Mouse (Mus musculus) liver, embryonic 11.5 days (tissue): ENCODE results near the gene Stub1. TPM values are rescaled to one million over a fixed set of nuclear protein-coding genes. Genes with fewer than 3 reads are reported as not detected.

ENCODE experiments used
- ATAC-seq: fragments of 200-750 bp; cut with Nextera tagmentation; replicated peaks from 2 replicates; pipeline ENCODE4 v1.8.0; 2017; ENCODE audit warnings: moderate number of reproducible peaks, mild to moderate bottlenecking, moderate TSS enrichment, moderate library complexity; ENCODE audit not compliant: low FRiP score
- DNase-seq: peaks from one replicate; pipeline ENCODE4 v3.0.0-alpha.2; 2017; ENCODE audit warnings: low spot score
- H3K27ac ChIP-seq: fragments of 300-500 bp; sonication (generic); 2 replicates; pipeline ENCODE4 v1.5.1; 2014; ENCODE audit warnings: mild to moderate bottlenecking, low read depth, low read length, control low read depth
- H3K27me3 ChIP-seq: fragments of 300-500 bp; sonication (generic); replicated peaks from 2 replicates; pipeline ENCODE4 v1.6.1; 2014; ENCODE audit warnings: low read length, mixed read lengths; ENCODE audit not compliant: control insufficient read depth, insufficient read depth
- H3K36me3 ChIP-seq: fragments of 300-500 bp; sonication (generic); 2 replicates; pipeline ENCODE4 v1.6.1; 2014; ENCODE audit warnings: mild to moderate bottlenecking, low read length, moderate library complexity, mixed read lengths; ENCODE audit not compliant: control insufficient read depth, insufficient read depth
- H3K4me1 ChIP-seq: fragments of 300-500 bp; sonication (generic); replicated peaks from 2 replicates; pipeline ENCODE4 v1.6.1; 2014; ENCODE audit warnings: low read length, mixed read lengths; ENCODE audit not compliant: control insufficient read depth, insufficient read depth
- H3K4me2 ChIP-seq: fragments of 300-500 bp; sonication (generic); 2 replicates; pipeline ENCODE4 v1.6.1; 2014; ENCODE audit warnings: mild to moderate bottlenecking, control low read depth, moderate library complexity
- H3K4me3 ChIP-seq: fragments of 300-500 bp; sonication (generic); 2 replicates; pipeline ENCODE4 v1.5.1; 2014; ENCODE audit warnings: low read depth, low read length, control low read depth
- H3K9ac ChIP-seq: fragments of 300-500 bp; sonication (generic); 2 replicates; pipeline ENCODE4 v1.6.1; 2014; ENCODE audit warnings: low read depth, low read length, control low read depth
- H3K9me3 ChIP-seq: fragments of 300-500 bp; sonication (generic); 2 replicates; pipeline ENCODE4 v1.6.1; 2016; ENCODE audit warnings: low read length, inconsistent platforms, mixed read lengths; ENCODE audit not compliant: control insufficient read depth
- WGBS: fragments of 180-500 bp; shearing (Covaris S2); extraction: QIAGEN DNeasy Blood & Tissue Kit; methylation state at CpG from one replicate; pipeline ENCODE4 v1.1.7; 2014; 5-methylcytosine and 5-hydroxymethylcytosine counted together
- polyA plus RNA-seq: library from polyadenylated mRNA; unstranded; fragments of >200 nt; fragmentation: Nextera tagmentation; extraction: Ambion mirVana; gene quantifications from 2 replicates; pipeline ENCODE4 v1.2.1, GENCODE M21; 2014

The Stub1 gene
- polyA plus RNA-seq, 1 experiment from 2014 or later: 252 TPM

DNA sequence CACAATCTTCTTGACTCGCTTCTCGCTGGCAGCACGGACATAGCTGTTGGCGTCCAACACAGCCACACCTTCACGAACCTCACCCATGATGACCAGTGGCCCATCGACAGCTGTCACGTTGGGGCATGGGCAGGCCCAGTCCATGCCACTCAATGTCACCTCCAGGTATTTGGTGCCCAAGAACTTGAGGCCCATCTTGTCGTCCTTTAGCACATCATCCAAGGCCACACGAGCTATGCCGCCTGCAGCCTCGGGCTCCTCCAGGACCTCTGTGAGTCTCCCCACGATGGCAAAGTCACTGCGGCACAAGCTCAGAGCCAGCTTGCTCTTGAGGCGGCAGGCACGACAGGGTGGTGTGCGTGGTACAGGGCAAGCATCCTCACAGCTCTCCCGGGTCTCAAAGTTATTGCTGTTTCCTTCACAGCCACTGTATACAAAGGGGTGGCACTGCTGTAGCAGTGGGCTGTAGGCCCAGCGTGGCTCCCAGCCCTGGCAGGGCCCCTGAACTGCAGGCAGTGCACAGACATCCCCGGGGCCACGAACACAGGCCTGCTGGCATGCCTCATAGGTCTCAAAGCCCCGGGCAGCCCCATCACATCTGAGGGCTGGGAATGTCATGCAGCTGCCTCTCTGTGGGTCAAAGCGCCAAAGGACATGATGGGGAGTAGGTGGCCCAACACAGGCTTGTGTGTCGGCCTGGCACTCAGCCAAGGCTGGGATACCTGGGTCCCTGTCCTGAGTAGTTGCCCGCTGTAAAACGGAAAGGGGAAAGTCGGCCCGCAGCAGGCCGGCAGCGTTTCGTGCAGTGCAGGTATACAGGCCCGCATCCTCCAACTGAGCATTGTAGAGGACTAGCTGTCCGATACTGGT is 44.8 kb upstream of the Stub1 start:
- no peak for DNase-seq
- H3K36me3 ChIP-seq: peaks cover 3% of the 10 kb centered on the region; the same call in 1 of the 2 replicates
- H3K4me2 ChIP-seq: no peak overlapping the region
- H3K27ac ChIP-seq: no peak overlapping the region
- H3K9me3 ChIP-seq: no peaks in the 10 kb centered on the region
- no peak overlapping the region for H3K9ac ChIP-seq
- WGBS: 95% methylated on average over 32 of the region's 32 CpGs
- no peak overlapping the region for H3K4me3 ChIP-seq
- H3K4me1 ChIP-seq: peaks cover 50% of the 10 kb centered on the region
- ATAC-seq: no peak
- H3K27me3 ChIP-seq: no peaks in the 10 kb centered on the region

- DNase-seq (no peak), ATAC-seq (no peak)
- peaks cover 3% of the 10 kb centered on the region; the same call in 1 of the 2 replicates for H3K36me3 ChIP-seq
- no peak overlapping the region for H3K9ac ChIP-seq
- H3K4me3 ChIP-seq: no peak overlapping the region; the same call in 1 of the 2 replicates
- H3K4me1 ChIP-seq: peaks cover 45% of the 10 kb centered on the region
- H3K4me2 ChIP-seq: peak overlapping the region; percentile 88; the same call in 1 of the 2 replicates
- H3K9me3 ChIP-seq: no peaks in the 10 kb centered on the region
- H3K27ac ChIP-seq: no peak overlapping the region
- 78% methylated on average over 3 of the region's 3 CpGs for WGBS
- no peaks in the 10 kb centered on the region for H3K27me3 ChIP-seq
Measured at GRCm38 (mm10) chr17:25877025-25877424, 43.8 kb upstream of the Stub1 start.

DNA sequence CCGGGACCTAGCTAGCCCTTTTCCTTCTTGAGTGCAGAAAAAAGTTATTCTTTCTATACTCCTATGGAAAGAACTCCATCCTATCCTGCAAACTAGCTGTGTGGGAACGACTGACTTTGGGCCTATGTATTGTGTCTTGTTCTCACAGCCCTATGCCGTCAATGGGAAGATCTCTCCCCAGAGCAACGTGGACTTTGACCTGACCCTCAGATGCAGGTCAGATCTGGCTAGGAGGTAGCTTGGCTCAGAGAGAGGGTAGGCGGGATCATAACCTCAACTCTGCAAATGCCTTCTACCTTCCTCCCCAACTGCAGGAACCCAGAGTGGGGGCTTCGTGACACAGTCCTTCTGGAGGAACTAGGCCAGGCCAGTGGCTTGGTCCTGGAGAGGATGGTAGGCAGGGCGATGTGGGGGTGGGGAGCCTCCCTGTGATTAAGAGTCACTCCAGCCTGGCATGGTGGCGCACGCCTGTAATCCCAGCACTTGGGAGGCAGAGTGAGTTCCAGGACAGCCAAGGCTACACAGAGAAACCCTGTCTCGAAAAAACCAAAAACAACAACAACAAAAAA is 43.2 kb upstream of the Stub1 start:
- WGBS: 59% methylated on average over 10 of the region's 10 CpGs
- no peaks in the 10 kb centered on the region for H3K9me3 ChIP-seq
- peaks cover 39% of the 10 kb centered on the region for H3K4me1 ChIP-seq
- H3K4me3 ChIP-seq: peak overlapping the region; percentile 73
- H3K4me2 ChIP-seq: peak overlapping the region; percentile 88
- ATAC-seq: no peak
- peaks cover 3% of the 10 kb centered on the region; the same call in 1 of the 2 replicates for H3K36me3 ChIP-seq
- no peaks in the 10 kb centered on the region for H3K27me3 ChIP-seq
- H3K9ac ChIP-seq: peak overlapping the region; percentile 75
- DNase-seq: no peak
- peak overlapping the region; percentile 86 for H3K27ac ChIP-seq

GRCm38 (mm10) chr17:25875171-25876136 is 42.2 kb upstream of the Stub1 start:
- Histone ChIP-seq H3K4me1 (peaks cover 31% of the 10 kb centered on the region), H3K9me3 (no peaks in the 10 kb centered on the region), H3K27me3 (no peaks in the 10 kb centered on the region), H3K4me2 (peak overlapping the region; percentile 88), H3K27ac (peak overlapping the region; percentile 86), H3K36me3 (peaks cover 3% of the 10 kb centered on the region; the same call in 1 of the 2 replicates), H3K9ac (peak overlapping the region; percentile 75), H3K4me3 (peak overlapping the region; percentile 73)
- ATAC-seq (peak; percentile 88), DNase-seq (peak; percentile 89)
- 1% methylated on average over 59 of the region's 59 CpGs for WGBS

- Histone ChIP-seq H3K4me3 (peak within 1 kb of the TSS; percentile 73), H3K27ac (peak within 1 kb of the TSS; percentile 86), H3K4me1 (peaks cover 26% of the 10 kb centered on the region), H3K27me3 (no peaks in the 10 kb centered on the region), H3K4me2 (peak within 1 kb of the TSS; percentile 88), H3K9me3 (no peaks in the 10 kb centered on the region), H3K9ac (peak within 1 kb of the TSS; percentile 75), H3K36me3 (peaks cover 3% of the 10 kb centered on the region; the same call in 1 of the 2 replicates)
- peak; percentile 97 for DNase-seq
- under 1% methylated on average over 25 of the region's 25 CpGs for WGBS
- ATAC-seq: peak; percentile 76
Measured at GRCm38 (mm10) chr17:25874721-25875170, 41.5 kb upstream of the Stub1 start, which contains the start of gene Mettl26. TSS of gene Mettl26 (plus strand) at chr17:25875074.

DNA sequence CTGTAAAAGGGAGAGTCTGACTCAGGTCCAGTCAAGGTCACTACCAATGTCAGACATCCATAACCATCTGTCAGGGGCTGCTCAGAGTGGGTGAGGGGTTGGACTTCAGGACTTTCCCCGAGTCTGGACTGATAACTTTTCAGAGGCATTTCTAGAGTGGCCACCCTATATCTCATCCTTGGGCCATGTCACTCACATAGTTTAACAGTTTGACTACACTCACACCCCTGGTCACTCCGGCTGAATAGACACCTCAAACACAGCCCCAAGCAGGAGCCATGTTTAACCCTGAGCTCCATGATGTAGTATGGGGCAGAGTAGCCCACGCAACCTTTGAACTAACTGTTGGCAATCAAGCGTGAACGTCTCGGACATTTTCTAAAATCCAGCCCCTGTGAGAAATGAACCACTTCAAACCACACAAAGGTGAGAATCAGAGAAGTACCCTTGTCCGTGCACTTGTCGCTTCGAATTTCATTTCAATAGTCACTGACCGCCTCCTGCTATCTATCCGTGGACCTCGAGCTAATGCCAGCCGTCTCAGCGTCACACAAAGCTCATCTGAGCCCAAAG is 41.0 kb upstream of the Stub1 start:
- peak overlapping the region; percentile 73 for H3K4me3 ChIP-seq
- H3K9ac ChIP-seq: peak overlapping the region; percentile 55
- H3K27me3 ChIP-seq: no peaks in the 10 kb centered on the region
- no peak for ATAC-seq
- WGBS: 11% methylated on average over 14 of the region's 14 CpGs
- peak overlapping the region; percentile 51 for H3K27ac ChIP-seq
- peak overlapping the region; percentile 88 for H3K4me2 ChIP-seq
- peaks cover 3% of the 10 kb centered on the region; the same call in 1 of the 2 replicates for H3K36me3 ChIP-seq
- H3K9me3 ChIP-seq: no peaks in the 10 kb centered on the region
- peaks cover 24% of the 10 kb centered on the region for H3K4me1 ChIP-seq
- no peak for DNase-seq

DNA sequence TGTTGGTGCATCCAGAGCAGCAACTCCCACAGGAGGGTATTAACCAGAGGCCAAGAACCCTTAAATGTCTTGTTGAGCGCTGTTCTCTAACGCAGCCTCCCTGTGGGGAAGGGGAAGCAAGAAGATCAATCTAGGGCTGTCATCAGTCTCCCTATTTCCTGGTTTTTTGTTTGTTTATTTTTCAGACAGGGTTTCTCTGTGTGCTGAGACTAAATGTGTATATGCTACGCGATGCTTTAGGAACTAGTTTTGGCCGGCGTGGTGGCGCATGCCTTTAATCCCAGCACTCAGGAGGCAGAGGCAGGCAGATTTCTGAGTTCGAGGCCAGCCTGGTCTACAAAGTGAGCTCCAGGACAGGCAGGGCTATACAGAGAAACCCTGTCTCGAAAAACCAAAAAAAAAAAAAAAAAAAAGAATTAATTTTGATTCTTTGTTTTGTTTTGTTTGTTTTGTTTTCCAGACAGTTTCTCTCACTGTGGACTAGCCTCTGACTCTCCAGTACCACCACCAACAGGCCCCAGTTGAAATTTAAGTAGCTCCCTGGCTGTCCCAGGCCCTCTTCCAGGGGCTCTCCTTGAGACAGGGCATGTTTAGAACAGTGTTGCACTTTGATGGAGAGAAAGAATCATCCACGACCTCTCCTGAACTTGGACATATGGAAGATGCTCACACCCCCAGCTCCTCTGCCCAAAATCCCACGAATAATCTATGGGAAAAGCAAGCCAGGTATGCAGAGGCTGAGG is 40.4 kb upstream of the Stub1 start:
- peak overlapping the region; percentile 73 for H3K4me3 ChIP-seq
- no peaks in the 10 kb centered on the region for H3K9me3 ChIP-seq
- H3K27ac ChIP-seq: 0 out of 2 replicates have a peak overlapping the region, but pooled peaks have one; percentile 51
- H3K4me2 ChIP-seq: peak overlapping the region; percentile 88
- no peak for DNase-seq
- H3K9ac ChIP-seq: no peak overlapping the region
- ATAC-seq: no peak
- WGBS: 79% methylated on average over 11 of the region's 11 CpGs
- no peaks in the 10 kb centered on the region for H3K27me3 ChIP-seq
- H3K36me3 ChIP-seq: no peaks in the 10 kb centered on the region
- peaks cover 26% of the 10 kb centered on the region for H3K4me1 ChIP-seq
